Mouse (Mus musculus) heart, postnatal 14 days (tissue): ENCODE measurements around the gene Rab5b. TPM values are rescaled to one million over a fixed set of nuclear protein-coding genes. Genes with fewer than 3 reads are reported as not detected.
"Not testable (repeated sequence)": the region's sequence is repeated elsewhere in the genome, so short reads cannot be mapped to it uniquely, and the experiment has no call there.

Source experiments
- DNase-seq, 2 experiments: peaks; one replicate each; pipeline ENCODE4 v3.0.0; 2021 to 2022
- intact Hi-C: fragments of 180-260 bp; cut with DNase I; formaldehyde crosslinking; loops from one replicate; pipeline ENCODE4 v1.15.1; 2025
- total RNA-seq, 2 experiments: library from RNA; stranded (reverse); gene quantifications; 2 replicates each; pipeline ENCODE4 v1.2.3; 2021

The Rab5b gene
- total RNA-seq, 2 experiments from 2014 or later, result 66.5 to 71.8 TPM

GRCm38 (mm10) chr10:128653866-128654265 lies 42.2 kb downstream of the Rab5b start:
- no peak for DNase-seq
- intact Hi-C loops, result no loop called here

- DNase-seq, result peak; percentile 22 to 34
- intact Hi-C loops, result no loop called here
These were observed 49.6 kb downstream of the Rab5b start for GRCm38 (mm10) chr10:128646139-128647089.

GRCm38 (mm10) chr10:128645111-128646011 lies 50.7 kb downstream of the Rab5b start, which contains the start of gene Ikzf4:
Gene Ikzf4, minus strand, starts transcription at chr10:128645991.
- DNase-seq, result peak; percentile 33 to 46

GRCm38 (mm10) chr10:128642749-128643148 lies 53.3 kb downstream of the Rab5b start:
- intact Hi-C loops, result no loop called here
- no peak for DNase-seq

More at GRCm38 (mm10) chr10:128645111-128646011, 50.7 kb downstream of the Rab5b start, which contains the start of gene Ikzf4:
- intact Hi-C loops, result no loop called here

- DNase-seq, result no peak
- intact Hi-C loops, result no loop called here
These were observed 54.2 kb downstream of the Rab5b start for GRCm38 (mm10) chr10:128641871-128642270.

GRCm38 (mm10) chr10:128640891-128641290 lies 55.2 kb downstream of the Rab5b start:
- intact Hi-C loops, result no loop called here

GRCm38 (mm10) chr10:128639999-128640398 lies 56.1 kb downstream of the Rab5b start:
- no peak for DNase-seq
- intact Hi-C loops, result no loop called here

More at GRCm38 (mm10) chr10:128640891-128641290, 55.2 kb downstream of the Rab5b start:
- no peak for DNase-seq

GRCm38 (mm10) chr10:128637011-128637410 lies 59.1 kb downstream of the Rab5b start:
- intact Hi-C loops, result no loop called here
- DNase-seq, result no peak

GRCm38 (mm10) chr10:128636561-128636960 lies 59.5 kb downstream of the Rab5b start:
- intact Hi-C loops, result no loop called here
- DNase-seq, result no peak

GRCm38 (mm10) chr10:128635697-128636096 lies 60.4 kb downstream of the Rab5b start:
- DNase-seq, result no peak
- intact Hi-C loops, result no loop called here

- no peak for DNase-seq
- intact Hi-C loops, result no loop called here
These were observed 64.5 kb downstream of the Rab5b start for GRCm38 (mm10) chr10:128631571-128631970.

- intact Hi-C loops, DNase-seq: not testable (repeated sequence)
These were observed 65.8 kb downstream of the Rab5b start for GRCm38 (mm10) chr10:128630306-128630705.

GRCm38 (mm10) chr10:128629746-128630145 lies 66.3 kb downstream of the Rab5b start:
- intact Hi-C loops, result no loop called here
- no peak for DNase-seq

GRCm38 (mm10) chr10:128627398-128628317 lies 68.4 kb downstream of the Rab5b start:
- DNase-seq, result no peak
- intact Hi-C loops, result no loop called here

Other genes with a start within 250 kb of the Rab5b start
- 10 to 100 TPM; 76.6 to 80.5 TPM for gene Smarcc2, start 237.0 kb downstream of the Rab5b start, total RNA-seq
- 100 to 1,000 TPM; 357 to 392 TPM for gene Myl6, start 202.1 kb downstream of the Rab5b start, total RNA-seq
- gene Myl6b, start 197.6 kb downstream of the Rab5b start, total RNA-seq, result 1 to 10 TPM; 3.3 to 4.3 TPM
- gene Esyt1, start 170.4 kb downstream of the Rab5b start, total RNA-seq, result 10 to 100 TPM; 22.3 to 23.6 TPM
- 1 to 10 TPM; 7.0 to 8.4 TPM for gene Zc3h10, start 148.5 kb downstream of the Rab5b start, total RNA-seq
- gene Rpl41, start 147.0 kb downstream of the Rab5b start, total RNA-seq, result 1,000 to 10,000 TPM; 1,645 to 1,937 TPM
- 10 to 100 TPM; 48.4 to 51.6 TPM for gene Pa2g4, start 130.3 kb downstream of the Rab5b start, total RNA-seq
- gene Erbb3, start 106.6 kb downstream of the Rab5b start, total RNA-seq, result 1 to 10 TPM; 6.8 to 7.8 TPM
- gene Rps26, start 69.5 kb downstream of the Rab5b start, total RNA-seq, result 100 to 1,000 TPM; 264 to 297 TPM
- 1 to 10 TPM; 1.3 to 1.5 TPM for gene Ikzf4, start 50.3 kb downstream of the Rab5b start, total RNA-seq
- gene Suox, start 22.2 kb downstream of the Rab5b start, total RNA-seq, result 10 to 100 TPM; 17.3 to 17.4 TPM
- gene Pmel, start 7.9 kb upstream of the Rab5b start, total RNA-seq, result under 1 TPM; 0.66 to 0.93 TPM
- 10 to 100 TPM; 18.9 to 19.9 TPM for gene Cdk2, start 8.8 kb upstream of the Rab5b start, total RNA-seq
- 10 to 100 TPM; 12.4 to 15.7 TPM for gene Dgka, start 48.6 kb upstream of the Rab5b start, total RNA-seq
- gene Pym1, start 51.6 kb upstream of the Rab5b start, total RNA-seq, result 1 to 10 TPM; 8.5 to 9.0 TPM
- 1 to 10 TPM; 4.5 to 5.8 TPM for gene Mmp19, start 94.6 kb upstream of the Rab5b start, total RNA-seq
- 10 to 100 TPM; 37.9 to 38.7 TPM for gene Dnajc14, start 107.8 kb upstream of the Rab5b start, total RNA-seq
- 10 to 100 TPM in 1 of 2 experiments, 1 to 10 TPM in 1; 8.6 to 11.1 TPM for gene Tmem198b, start 108.1 kb upstream of the Rab5b start, total RNA-seq
- 10 to 100 TPM; 40.9 to 44.9 TPM for gene Sarnp, start 121.1 kb upstream of the Rab5b start, total RNA-seq
- 10 to 100 TPM in 1 of 2 experiments, 1 to 10 TPM in 1; 6.5 to 10.2 TPM for gene Ormdl2, start 125.4 kb upstream of the Rab5b start, total RNA-seq
- 1 to 10 TPM; 2.8 TPM for gene Gdf11, start 195.5 kb upstream of the Rab5b start, total RNA-seq
- 100 to 1,000 TPM; 127 to 131 TPM for gene Cd63, start 204.7 kb upstream of the Rab5b start, total RNA-seq
- gene Rdh5, start 226.6 kb upstream of the Rab5b start, total RNA-seq, result 1 to 10 TPM; 8.6 to 9.5 TPM
- gene Bloc1s1, start 227.8 kb upstream of the Rab5b start, total RNA-seq, result 100 to 1,000 TPM; 177 to 183 TPM
- gene Itga7, start 237.6 kb upstream of the Rab5b start, total RNA-seq, result 100 to 1,000 TPM; 163 to 167 TPM